Mouse (Mus musculus): ENCODE results near the gene Cdh23.

Cdh23 gene

DNA sequence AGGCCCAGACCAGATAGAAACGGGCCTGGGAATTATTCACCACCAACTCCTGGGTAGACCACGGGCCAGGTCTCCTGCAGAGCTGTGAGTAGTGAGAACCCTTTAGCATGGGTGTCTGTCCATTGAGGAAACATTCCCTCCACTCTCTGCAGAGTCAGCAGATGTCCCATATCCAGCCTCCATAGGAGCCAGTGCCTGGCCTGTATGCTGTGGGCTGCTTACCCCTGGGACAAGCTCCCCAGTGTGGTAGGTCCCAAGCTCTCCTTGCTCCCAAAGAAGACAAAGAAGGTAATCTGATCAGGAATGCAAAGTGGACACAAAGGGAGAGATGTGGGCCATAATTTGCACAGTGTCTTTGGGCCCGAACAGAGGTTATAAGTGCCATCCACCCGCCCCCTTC, 124.8 kb downstream of the Cdh23 start:
- DNase-seq, result no peak

DNA sequence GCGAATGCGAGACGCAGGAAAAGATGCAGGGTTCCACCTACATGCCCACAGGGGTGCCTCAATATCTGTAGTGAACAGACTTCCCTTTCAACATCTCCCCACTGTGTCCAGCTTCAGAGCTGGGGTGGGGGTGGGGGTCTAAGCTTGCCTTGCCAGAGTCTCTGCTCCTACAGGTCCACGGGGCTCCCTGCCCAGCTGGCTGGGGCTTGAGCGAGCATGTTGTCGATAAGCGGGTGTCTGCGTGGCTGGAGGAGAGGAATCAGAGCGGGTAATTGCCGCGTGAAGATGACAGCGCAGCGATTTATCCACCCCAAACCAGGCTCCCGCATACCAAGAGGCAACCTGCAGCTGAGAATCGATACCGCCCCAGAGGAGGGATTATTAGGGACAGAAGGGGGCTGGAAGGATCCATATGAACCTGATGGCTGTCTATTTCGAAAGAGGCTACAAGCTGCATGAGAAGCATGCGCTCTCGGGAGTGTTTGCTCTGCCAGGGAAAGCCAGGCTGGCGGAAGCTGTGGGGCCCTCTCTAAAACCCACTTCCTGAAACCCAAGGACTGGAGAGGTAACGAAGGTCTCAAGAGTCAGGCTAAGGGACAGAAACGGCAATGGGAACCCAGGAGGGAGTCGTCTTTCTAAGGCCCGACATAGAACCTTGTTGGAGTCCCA, 129.8 kb downstream of the Cdh23 start:
- no peak for DNase-seq

DNA sequence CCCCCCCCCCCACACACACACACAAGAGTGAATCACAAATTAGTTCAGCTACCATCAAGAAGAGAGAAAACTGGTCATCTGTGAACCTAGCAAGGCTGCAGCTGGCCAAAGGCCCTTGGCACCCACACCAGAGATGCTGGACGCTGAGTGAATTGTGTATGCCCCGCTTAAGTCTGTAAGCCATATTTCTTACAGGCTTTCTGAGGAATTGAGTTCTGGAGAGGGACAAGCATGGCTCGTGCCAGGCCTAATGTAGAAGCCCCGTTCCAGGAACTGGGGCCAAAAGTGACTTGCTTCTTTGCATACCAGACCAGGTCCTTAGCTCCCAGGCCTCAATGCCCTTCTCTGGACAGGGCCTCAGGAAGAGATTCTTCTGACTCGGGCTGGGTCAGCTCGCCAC, 132.2 kb downstream of the Cdh23 start:
- no peak for DNase-seq

DNA sequence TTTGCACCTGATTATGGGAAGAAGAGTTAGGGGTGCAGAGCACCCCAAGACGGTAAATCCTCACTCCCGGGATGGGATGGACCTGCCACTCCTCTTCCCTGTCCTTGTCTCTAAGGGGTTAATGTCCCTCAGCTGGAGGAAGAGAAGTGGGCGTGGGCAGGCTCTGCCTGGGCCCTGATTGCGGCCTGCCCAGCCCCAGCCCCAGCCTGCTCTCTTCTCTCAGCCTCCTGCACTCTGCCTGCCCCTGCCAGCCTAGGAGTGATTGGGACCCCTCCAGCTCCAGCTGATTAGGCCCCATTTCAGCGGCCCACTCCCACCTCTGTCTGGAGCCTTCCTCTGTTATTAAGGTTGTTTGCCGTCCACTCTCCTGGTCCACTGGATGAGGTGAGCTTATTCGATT, 133.3 kb downstream of the Cdh23 start:
- no peak for DNase-seq

DNA sequence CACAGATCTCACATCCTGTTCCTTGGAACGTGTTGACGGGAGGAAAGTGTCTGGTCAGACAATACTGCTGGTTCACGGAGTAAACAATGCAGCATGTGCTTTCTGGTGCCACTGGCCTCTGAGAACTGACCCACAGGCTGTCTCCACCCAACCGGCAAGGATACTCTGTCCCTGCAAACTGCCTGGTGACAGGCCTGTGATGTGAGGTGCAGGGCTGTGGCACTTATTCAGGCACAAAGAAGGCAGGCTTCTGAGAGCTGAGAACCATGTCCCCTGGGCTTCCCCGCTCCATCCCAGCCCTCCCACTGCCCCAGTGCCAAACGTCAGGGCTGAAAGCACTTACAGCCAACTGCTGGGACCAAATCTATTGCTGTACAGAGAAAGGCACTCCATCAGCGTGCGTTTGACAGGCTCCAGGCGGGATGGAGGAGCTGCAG, 137.8 kb downstream of the Cdh23 start:
- DNase-seq, result no peak

DNA sequence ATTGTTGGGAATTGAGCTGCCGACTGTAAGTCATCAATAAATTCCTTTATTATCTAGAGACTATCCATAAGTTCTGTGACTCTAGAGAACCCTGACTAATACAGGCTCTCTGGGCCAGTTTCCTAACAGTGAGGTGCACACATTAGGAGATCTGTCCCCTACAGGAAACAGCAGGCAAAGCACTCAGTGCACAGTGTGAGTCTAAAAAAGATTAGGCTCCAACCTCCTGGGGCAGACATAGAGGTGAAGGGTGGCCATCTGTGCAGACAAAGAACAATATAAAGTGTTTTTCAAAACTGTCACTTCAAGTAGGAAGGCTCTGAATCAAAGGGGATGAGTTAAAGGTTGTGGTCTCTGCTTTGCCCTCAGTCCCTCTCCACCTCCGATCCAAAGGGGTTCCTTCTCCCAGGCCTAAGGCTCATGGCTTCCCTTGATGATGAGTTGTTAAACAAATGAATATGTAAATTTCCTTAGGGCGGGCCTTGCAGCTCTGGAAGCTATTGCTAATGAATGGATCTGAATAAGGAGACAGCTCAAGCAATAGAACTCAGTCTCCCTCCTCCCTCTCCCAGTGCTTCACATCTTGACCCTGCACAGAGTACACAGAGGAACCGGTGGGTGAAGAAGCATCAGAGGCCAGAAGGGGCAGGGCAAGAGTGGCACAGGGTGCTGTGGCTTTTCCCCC, 143.2 kb downstream of the Cdh23 start:
- no peak for DNase-seq

DNA sequence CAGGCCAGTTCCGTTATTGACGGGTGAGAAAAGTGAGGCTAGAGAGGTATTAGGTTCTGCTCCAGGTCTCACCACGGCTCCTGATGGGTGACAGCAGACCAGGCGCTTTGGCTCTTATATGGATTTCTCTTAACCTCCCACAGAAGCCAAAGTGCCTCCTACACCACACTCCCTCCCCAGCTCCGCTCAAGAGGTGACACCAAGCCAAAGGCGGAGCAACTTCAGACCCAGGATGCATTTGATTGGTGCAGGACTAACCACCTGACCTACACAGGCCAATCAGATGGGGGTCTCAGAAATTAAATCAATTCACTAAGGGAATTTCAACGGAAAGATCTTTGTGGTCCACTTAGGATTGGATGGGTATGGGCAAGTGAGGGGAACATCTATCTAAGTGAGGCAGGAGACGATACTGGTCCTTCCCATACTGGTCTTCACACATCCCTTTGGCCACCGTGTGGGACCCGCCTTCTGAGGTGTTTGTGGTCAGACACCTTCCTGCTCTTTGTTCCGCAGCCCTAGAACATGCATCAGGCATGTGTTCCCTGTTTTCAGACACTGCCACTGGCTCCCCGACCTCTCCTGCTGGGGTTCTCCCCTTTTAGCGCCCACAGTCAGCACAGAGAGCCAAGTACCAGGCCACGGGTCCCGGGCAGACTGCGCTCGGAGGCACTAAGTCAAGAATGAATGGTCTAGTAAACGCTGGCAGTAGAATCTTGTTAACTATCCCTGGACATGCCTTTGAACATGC, 157.0 kb downstream of the Cdh23 start:
- no peak for DNase-seq

DNA sequence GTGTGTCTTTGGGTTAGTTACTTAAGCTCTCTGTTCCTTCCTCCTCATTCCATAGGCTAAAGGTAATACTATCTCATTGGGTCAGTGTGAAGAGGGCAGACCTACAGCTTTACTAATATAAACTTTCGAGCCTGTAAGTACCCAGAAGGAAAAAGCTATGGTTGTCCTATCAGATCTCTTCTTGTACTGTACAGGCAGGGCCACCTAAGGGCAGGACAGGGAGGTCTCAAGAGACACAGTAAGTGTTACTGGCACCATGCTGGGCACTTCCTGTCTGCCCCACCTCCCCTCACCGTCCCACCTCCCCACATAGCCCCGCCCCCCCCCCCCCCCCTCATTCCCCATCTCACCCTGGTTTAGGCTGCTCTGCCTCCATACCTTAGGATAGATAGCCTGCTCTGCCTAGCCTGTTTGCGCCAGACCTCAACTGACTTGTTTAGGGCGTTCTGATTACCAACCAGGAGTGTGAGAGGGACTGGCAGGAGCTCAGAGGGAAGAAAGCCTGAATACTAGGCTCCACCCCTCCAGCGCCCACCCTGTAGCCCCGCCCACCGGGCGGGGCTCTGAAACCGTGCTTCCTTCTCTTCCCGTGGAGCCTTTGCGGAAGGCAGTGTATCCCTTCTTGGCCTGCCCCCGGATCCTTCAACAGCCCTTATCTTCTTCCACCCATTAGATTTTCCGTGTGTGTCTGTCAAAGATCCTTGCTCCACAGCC, 160.0 kb downstream of the Cdh23 start:
- DNase-seq, result no peak

DNA sequence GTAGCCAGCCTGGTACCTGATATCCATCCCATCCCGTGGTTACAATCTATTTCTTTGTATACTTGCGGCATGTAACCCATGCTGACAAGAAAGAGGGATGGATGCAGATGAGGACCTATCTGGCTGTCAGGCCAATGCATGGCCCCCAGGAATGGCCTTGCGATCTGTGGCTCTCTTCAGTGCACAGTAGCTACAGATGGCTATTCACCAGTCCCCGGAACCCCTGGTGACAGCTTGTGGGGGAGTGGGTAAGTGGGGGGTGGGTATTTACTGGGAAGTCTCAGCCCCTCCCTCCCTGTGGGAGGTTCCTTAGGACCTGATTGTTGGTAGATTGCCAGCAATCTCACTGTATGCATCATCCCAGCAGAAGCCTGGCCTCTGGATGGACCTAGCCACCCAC, 163.8 kb downstream of the Cdh23 start:
- no peak for DNase-seq

DNA sequence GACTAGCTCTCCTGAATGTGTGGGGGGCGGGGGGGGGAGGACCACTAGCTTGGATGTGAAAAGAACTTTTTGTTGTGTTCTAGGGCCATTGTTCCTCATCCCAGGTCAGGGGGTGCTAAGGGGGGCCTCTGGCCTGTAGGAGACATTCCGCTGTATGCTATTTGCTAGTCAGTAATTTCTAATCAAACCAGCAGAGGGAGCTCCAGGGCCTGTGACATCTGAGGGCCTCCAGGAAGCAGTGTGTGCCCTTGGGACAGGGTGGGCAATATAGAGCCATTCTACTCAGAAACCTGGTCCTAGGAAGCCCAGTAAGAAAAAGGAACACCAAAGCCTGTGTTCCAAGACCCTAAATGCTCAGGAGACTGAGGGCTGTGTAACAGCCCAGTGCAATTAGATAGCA, 164.9 kb downstream of the Cdh23 start:
- DNase-seq, result peak; percentile 17

DNA sequence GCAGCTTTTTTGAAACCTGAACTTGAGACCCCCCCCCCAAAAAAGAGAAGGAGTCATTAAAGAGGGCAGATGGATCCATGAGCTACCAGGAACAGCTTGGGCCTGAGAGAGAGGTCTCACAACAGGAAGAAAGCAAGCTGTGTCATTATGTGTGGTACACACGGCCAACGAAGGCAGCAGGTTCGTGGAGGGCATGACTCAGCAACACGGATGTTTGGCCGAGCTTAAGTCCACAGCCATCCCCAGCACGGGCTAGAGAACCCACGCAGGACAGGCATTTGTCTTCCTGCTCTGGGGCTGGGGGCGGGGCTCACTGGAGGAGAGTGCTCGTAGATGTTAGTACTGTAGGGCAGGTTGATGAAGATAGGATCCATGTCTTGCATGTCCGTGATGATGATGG, 165.7 kb downstream of the Cdh23 start:
- DNase-seq, result no peak

DNA sequence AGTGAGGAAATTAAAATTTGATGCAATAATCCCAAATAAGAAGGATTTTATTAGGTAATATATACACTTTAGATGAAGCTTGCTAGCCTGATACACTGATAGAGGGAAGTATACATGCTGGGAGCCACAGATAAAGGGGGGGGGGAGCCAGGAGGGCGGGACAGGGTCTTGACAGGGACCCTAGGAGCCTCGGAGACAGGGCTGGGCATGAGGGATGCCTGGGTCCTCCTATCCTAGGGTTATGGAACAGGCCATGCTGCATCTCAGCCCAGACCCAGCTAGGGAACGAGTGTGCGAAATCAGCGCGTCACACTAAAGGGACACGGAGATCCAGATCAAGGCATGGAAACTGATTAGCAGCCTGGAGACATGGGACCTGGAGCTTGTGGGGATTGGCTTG, 168.3 kb downstream of the Cdh23 start:
- DNase-seq, result no peak

DNA sequence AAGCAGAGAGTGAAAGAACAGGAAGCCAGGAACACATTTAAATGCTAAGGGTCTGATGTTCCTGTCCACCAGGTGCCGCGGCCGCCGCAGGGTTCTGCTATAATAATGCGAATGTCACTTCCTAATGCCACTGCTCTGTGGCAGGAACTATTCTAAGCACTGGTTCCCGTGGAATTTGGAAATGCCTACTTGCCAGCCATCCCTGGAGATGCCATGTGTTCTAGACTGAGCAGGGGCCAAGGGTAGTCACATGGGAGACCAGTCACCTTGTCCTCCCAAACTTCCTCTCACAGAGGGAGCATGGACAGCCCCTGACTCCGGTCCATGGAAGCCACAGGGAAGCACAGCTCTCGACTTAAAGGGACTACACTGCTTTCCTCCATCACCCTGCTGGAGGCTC, 171.2 kb downstream of the Cdh23 start:
- DNase-seq, result peak; percentile 55

DNA sequence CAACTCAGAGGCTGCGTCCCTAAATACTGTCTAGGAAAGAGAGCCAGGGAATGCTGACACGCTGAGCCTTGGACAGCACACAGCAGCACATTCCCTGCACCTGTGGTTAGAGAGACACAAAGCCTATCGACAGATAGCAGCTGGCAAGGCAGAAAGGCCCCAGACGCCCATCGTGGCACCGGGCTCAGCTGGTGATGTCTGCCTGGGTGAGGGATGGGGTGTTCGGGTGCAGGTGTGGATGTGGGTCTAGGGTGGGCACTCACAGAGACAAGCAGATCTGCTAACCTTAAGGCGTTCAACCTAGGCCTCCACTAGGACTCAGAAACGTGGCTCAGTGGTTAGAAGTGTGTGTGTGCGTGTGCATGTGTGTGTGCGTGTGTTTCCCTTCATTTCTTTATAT, 180.0 kb downstream of the Cdh23 start:
- no peak for DNase-seq

DNA sequence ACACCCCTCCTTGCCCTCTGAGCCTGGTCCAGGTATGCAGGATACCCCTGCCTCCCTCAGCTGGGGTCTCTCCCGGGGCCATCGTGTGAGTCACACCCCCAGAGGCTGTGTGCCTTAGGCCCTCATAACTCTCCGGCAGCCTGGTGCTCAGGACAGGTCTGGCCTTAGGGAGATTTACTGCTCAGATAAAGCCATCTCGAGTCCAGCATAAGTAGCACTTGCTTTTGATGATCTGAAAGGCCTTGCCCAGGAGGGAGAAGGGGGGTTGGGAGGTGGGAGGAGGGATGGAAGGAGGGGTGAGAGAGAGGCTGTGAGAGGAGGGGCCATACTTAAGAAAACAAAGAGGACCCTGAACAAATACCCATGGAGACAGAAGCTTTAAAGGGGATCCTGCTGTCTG, 197.8 kb downstream of the Cdh23 start:
- DNase-seq, result no peak

DNA sequence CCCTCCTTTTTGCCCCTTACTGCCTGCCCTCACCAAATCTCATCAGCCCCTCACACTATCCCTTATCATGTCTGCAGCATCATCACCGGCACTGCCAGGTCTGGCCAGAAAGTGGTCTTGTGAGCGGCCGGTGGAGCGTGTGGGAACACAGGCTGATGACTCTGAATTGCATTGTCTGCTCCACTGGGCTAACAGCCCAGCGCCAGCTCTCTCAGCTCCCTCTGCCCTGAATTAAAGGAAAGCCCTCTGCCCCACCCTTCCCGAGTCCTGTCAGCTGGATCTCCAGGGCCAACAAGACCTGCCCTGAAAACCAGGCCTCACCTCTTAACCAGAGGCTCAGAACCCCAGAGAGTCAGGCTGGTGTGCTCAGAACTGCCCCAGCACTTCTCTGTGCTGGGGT, 201.2 kb downstream of the Cdh23 start:
- no peak for DNase-seq

DNA sequence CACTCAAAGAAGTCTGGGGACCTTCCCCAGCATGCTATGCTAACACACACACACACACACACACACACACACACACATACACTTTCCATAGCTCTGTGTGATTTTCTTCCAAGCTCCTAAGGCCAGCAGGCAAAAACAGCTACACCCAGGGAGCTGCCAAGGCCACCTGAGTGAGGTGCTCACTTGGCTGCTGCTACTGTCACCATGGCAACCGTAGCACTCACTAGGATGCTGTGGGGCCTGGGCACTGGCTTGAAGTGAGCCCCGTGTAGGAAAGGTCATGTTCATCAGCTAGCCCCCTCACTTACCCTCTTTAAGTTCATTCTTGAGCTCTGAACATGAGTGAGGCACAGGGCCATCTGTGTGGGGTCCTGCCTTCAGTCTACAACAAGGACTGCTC, 204.8 kb downstream of the Cdh23 start:
- no peak for DNase-seq

DNA sequence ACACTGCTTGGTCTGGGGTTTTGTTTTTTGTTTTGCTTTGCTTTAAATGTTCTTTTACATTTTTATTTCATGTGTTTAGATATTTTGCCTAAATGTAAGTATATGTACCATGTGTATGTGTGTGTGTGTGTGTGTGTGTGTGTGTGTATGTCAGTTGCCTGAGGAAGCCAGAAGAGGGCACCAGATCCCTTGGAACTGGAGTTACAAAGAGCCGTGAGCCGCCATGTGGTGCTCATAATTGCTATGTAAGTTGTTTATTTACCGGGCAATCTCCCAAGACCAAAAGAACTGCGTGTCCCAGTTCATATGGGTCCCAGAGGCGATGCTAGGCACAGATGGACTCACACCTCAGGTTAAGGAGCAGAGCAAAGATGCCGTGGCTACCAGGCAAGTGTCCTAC, 214.9 kb downstream of the Cdh23 start:
- no peak for DNase-seq

DNA sequence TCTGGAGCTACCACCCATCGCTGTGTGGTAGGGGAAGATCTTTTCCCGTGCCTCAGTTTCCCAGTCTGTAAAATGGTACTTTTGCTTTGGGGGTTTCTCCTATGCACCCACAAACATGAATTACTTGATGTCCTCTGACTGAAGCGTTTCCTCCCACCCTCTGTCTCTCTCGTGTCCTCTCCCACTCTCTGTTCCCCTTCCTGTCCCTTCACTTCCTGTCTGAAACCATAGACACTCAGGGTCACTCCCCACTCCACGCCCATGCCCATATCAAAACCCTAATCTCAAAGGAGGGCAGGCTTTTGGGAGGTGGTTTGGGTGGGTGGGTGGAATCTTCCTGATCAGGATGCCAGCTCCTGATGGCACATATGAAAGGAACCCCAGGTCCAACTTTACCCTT, 221.7 kb downstream of the Cdh23 start:
- DNase-seq, result no peak

DNA sequence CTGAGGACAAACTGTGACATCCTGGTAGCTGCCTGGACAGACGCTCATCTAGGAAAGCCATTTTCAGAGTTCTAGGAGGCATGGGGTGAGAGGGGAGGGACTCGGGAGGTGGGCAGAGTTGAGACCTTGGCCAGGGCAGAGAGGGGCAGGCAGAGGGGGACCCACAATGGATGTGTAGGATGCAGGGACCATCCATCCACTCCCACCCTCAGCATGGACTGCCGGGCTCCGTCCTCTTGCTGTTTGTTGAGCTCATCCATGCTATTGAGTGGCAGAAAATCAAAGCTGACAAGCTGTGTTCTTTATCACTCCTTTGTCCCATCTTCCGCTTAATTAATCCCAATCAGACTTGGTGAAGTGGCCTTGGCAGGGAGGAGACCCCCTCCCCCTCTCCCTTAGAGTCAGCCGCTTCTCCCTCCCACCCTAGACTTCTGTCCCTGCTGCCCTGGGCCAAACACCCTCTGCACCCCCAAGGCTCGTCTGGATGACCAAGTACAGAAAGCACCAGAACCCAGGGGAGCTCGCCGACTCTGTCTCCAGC, 222.4 kb downstream of the Cdh23 start:
- DNase-seq, result no peak

DNA sequence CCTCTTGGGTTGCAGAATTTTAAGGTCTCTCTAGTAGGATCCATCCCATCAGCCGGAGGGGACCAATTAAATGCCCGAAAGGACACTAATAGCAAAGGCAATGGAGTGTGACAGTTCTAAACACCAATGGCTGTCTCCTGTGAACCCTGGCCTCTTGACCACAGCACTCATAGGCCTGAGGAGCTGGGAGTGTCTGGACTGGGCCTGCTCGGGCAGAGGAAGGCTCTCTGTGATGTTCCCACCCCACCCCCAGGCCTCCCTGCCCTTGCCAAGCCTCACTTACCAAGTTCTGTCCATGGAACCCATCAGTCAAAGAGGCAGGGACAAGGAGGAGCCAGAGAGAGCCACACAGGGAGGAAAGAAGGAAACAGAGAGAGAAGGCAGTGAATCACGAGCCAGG, 228.5 kb downstream of the Cdh23 start:
- no peak for DNase-seq

DNA sequence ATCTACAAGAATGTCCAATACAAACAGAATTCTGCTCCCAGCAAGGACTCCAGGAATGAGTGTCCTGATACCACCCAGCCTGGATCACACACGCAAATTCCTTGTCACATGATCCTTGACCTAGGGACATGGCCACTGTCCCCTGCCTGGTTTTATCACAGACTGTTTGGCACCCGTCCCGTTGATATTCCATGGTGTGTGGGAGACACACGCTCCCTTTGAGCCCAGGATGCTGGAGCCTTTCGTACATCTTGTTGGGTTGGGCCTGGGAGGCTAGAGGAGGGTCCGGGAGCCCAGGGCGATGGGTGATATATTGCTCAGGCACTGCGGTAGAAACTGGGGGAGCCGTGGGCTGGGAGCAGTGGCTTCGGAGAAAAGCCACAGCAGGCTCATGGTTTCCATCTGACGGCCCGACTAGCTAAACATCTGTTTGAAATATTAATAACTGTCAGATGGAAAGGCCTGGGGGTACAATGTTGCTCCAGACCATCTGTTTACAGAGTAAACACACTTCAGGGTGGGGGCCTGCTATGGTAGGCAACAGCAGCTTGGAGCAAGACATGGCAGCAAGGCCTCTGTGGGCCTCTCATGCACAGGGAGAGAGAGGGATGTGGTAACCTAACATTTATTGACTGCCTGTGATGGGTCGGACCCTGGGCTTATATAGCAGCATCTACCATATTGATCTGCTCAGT, 232.2 kb downstream of the Cdh23 start:
- DNase-seq, result no peak
